Mouse (Mus musculus) hindbrain, embryonic 13.5 days (tissue): ENCODE results near the gene Rapgef1. TPM values are rescaled to one million over a fixed set of nuclear protein-coding genes. Genes with fewer than 3 reads are reported as not detected.
A peak's percentile ranks its signal among the peaks of the same experiment; 100 is the strongest.

Experiments
- ATAC-seq: fragments of 200-750 bp; cut with Nextera tagmentation; 2 replicates; pipeline ENCODE4 v1.8.0; 2017; ENCODE audit warnings: moderate TSS enrichment; ENCODE audit not compliant: low FRiP score
- H3K27ac ChIP-seq: fragments of 300-500 bp; sonication (generic); 2 replicates; pipeline ENCODE4 v1.5.1; 2015; ENCODE audit warnings: inconsistent platforms, mild to moderate bottlenecking, moderate library complexity
- H3K27me3 ChIP-seq: fragments of 300-500 bp; sonication (generic); 2 replicates; pipeline ENCODE4 v1.6.1; 2015; ENCODE audit warnings: mild to moderate bottlenecking, inconsistent platforms
- H3K36me3 ChIP-seq: fragments of 300-500 bp; sonication (generic); 2 replicates; pipeline ENCODE4 v1.6.1; 2015; ENCODE audit warnings: mild to moderate bottlenecking, inconsistent platforms
- H3K4me1 ChIP-seq: fragments of 300-500 bp; sonication (generic); replicated peaks from 2 replicates; pipeline ENCODE4 v1.6.1; 2015; ENCODE audit warnings: inconsistent platforms
- H3K4me2 ChIP-seq: fragments of 300-500 bp; sonication (generic); 2 replicates; pipeline ENCODE4 v1.6.1; 2015; ENCODE audit warnings: inconsistent platforms, mild to moderate bottlenecking, moderate library complexity
- H3K4me3 ChIP-seq: fragments of 300-500 bp; sonication (generic); 2 replicates; pipeline ENCODE4 v1.5.1; 2015; ENCODE audit warnings: mild to moderate bottlenecking, inconsistent platforms
- H3K9ac ChIP-seq: fragments of 300-500 bp; sonication (generic); 2 replicates; pipeline ENCODE4 v1.6.1; 2015; ENCODE audit warnings: mild to moderate bottlenecking, inconsistent platforms
- H3K9me3 ChIP-seq: fragments of 300-500 bp; sonication (generic); 2 replicates; pipeline ENCODE4 v1.6.1; 2016; ENCODE audit warnings: inconsistent platforms
- WGBS: fragments of 180-500 bp; shearing (Covaris S2); methylation state at CpG from one replicate; pipeline ENCODE4 v1.1.7; 2015; 5-methylcytosine and 5-hydroxymethylcytosine counted together
- polyA plus RNA-seq: library from polyadenylated mRNA; unstranded; fragments of >200 nt; fragmentation: Nextera tagmentation; extraction: Ambion mirVana; gene quantifications from 2 replicates; pipeline ENCODE4 v1.2.1, GENCODE M21; 2015

Gene Rapgef1
- polyA plus RNA-seq, 1 experiment from 2014 or later: 14.3 TPM

GRCm38 (mm10) chr2:29603930-29604329 lies 15.6 kb upstream of the Rapgef1 start:
- Histone ChIP-seq H3K36me3 (no peaks in the 10 kb centered on the region), H3K27me3 (peaks cover 23% of the 10 kb centered on the region; the same call in 1 of the 2 replicates), H3K9me3 (no peaks in the 10 kb centered on the region), H3K4me3 (no peak overlapping the region), H3K27ac (no peak overlapping the region), H3K4me2 (no peak overlapping the region), H3K9ac (no peak overlapping the region), H3K4me1 (no peaks in the 10 kb centered on the region; the same call in 1 of the 2 replicates)
- no peak for ATAC-seq
- WGBS: 1% methylated on average over 3 of the region's 3 CpGs

- Histone ChIP-seq H3K4me1 (no peaks in the 10 kb centered on the region; the same call in 1 of the 2 replicates), H3K36me3 (no peaks in the 10 kb centered on the region), H3K27me3 (peaks cover 23% of the 10 kb centered on the region; the same call in 1 of the 2 replicates), H3K27ac (no peak overlapping the region), H3K4me2 (no peak overlapping the region), H3K4me3 (no peak overlapping the region), H3K9ac (no peak overlapping the region), H3K9me3 (no peaks in the 10 kb centered on the region)
- no peak for ATAC-seq
- WGBS: 91% methylated on average over 5 of the region's 5 CpGs
Observed at GRCm38 (mm10) chr2:29605591-29605990, 13.9 kb upstream of the Rapgef1 start.

- no peak for ATAC-seq
- no peak overlapping the region for H3K4me2 ChIP-seq
- WGBS: 53% methylated on average over 6 of the region's 6 CpGs
- no peaks in the 10 kb centered on the region; the same call in 1 of the 2 replicates for H3K4me1 ChIP-seq
- no peak overlapping the region for H3K9ac ChIP-seq
- H3K36me3 ChIP-seq: no peaks in the 10 kb centered on the region
- no peak overlapping the region for H3K27ac ChIP-seq
- peaks cover 23% of the 10 kb centered on the region; the same call in 1 of the 2 replicates for H3K27me3 ChIP-seq
- H3K4me3 ChIP-seq: no peak overlapping the region
- H3K9me3 ChIP-seq: no peaks in the 10 kb centered on the region
Observed at GRCm38 (mm10) chr2:29606460-29606859, 13.1 kb upstream of the Rapgef1 start.

GRCm38 (mm10) chr2:29617341-29617740 lies 2.2 kb upstream of the Rapgef1 start:
- 100% methylated on average over 1 of the region's 1 CpGs for WGBS
- Histone ChIP-seq H3K36me3 (no peaks in the 10 kb centered on the region), H3K4me2 (no peak overlapping the region), H3K4me3 (no peak overlapping the region), H3K9me3 (no peaks in the 10 kb centered on the region), H3K4me1 (peaks cover 21% of the 10 kb centered on the region), H3K27me3 (no peaks in the 10 kb centered on the region), H3K27ac (no peak overlapping the region), H3K9ac (no peak overlapping the region)
- ATAC-seq: no peak

GRCm38 (mm10) chr2:29618926-29619483 lies 515 bp upstream of the Rapgef1 start:
- H3K27ac ChIP-seq: no peak overlapping the region
- peak; percentile 26; the same call in 1 of the 2 replicates for ATAC-seq
- H3K4me2 ChIP-seq: 0 out of 2 replicates have a peak overlapping the region, but pooled peaks have one; percentile 11

GRCm38 (mm10) chr2:29620301-29620827 lies 844 bp downstream of the Rapgef1 start:
- no peaks in the 10 kb centered on the region for H3K27me3 ChIP-seq
- peaks cover 47% of the 10 kb centered on the region for H3K4me1 ChIP-seq
- peak overlapping the region; percentile 92 for H3K9ac ChIP-seq
- no peaks in the 10 kb centered on the region for H3K9me3 ChIP-seq
- 1% methylated on average over 15 of the region's 15 CpGs for WGBS
- peak; percentile 31; the same call in 1 of the 2 replicates for ATAC-seq
- peak overlapping the region; percentile 92 for H3K27ac ChIP-seq
- H3K4me2 ChIP-seq: peak overlapping the region; percentile 83
- H3K36me3 ChIP-seq: no peaks in the 10 kb centered on the region
- peak overlapping the region; percentile 79 for H3K4me3 ChIP-seq

More at GRCm38 (mm10) chr2:29618926-29619483, 515 bp upstream of the Rapgef1 start:
- WGBS: 67% methylated on average over 8 of the region's 8 CpGs
- Histone ChIP-seq H3K9me3 (no peaks in the 10 kb centered on the region), H3K4me3 (peak overlapping the region; percentile 79; the same call in 1 of the 2 replicates), H3K36me3 (no peaks in the 10 kb centered on the region), H3K9ac (no peak overlapping the region), H3K4me1 (peaks cover 36% of the 10 kb centered on the region), H3K27me3 (no peaks in the 10 kb centered on the region)

GRCm38 (mm10) chr2:29621163-29621562 lies 1.6 kb downstream of the Rapgef1 start:
- ATAC-seq: no peak
- peak overlapping the region; percentile 83 for H3K4me2 ChIP-seq
- H3K4me1 ChIP-seq: peaks cover 47% of the 10 kb centered on the region
- peak overlapping the region; percentile 79 for H3K4me3 ChIP-seq
- H3K9me3 ChIP-seq: no peaks in the 10 kb centered on the region
- H3K27ac ChIP-seq: no peak overlapping the region
- WGBS: 74% methylated on average over 10 of the region's 10 CpGs
- peak overlapping the region; percentile 92 for H3K9ac ChIP-seq
- H3K36me3 ChIP-seq: no peaks in the 10 kb centered on the region
- H3K27me3 ChIP-seq: no peaks in the 10 kb centered on the region

GRCm38 (mm10) chr2:29621636-29622035 lies 2.1 kb downstream of the Rapgef1 start:
- Histone ChIP-seq H3K4me3 (0 out of 2 replicates have a peak overlapping the region, but pooled peaks have one; percentile 79), H3K27ac (no peak overlapping the region), H3K9me3 (no peaks in the 10 kb centered on the region), H3K4me1 (peaks cover 47% of the 10 kb centered on the region), H3K27me3 (no peaks in the 10 kb centered on the region), H3K36me3 (no peaks in the 10 kb centered on the region), H3K4me2 (peak overlapping the region; percentile 83), H3K9ac (peak overlapping the region; percentile 92)
- ATAC-seq: no peak
- WGBS: 79% methylated on average over 3 of the region's 3 CpGs

GRCm38 (mm10) chr2:29622126-29623005 lies 2.8 kb downstream of the Rapgef1 start:
- 90% methylated on average over 10 of the region's 10 CpGs for WGBS
- no peak for ATAC-seq

GRCm38 (mm10) chr2:29623247-29624090 lies 3.9 kb downstream of the Rapgef1 start:
- no peak for ATAC-seq
- H3K4me2 ChIP-seq: no peak overlapping the region
- WGBS: 79% methylated on average over 9 of the region's 9 CpGs
- H3K4me1 ChIP-seq: peaks cover 58% of the 10 kb centered on the region
- H3K27ac ChIP-seq: no peak overlapping the region
- no peaks in the 10 kb centered on the region for H3K36me3 ChIP-seq
- no peak overlapping the region for H3K4me3 ChIP-seq
- no peaks in the 10 kb centered on the region for H3K9me3 ChIP-seq
- H3K27me3 ChIP-seq: no peaks in the 10 kb centered on the region
- no peak overlapping the region; the same call in 1 of the 2 replicates for H3K9ac ChIP-seq

More at GRCm38 (mm10) chr2:29622126-29623005, 2.8 kb downstream of the Rapgef1 start:
- no peaks in the 10 kb centered on the region for H3K27me3 ChIP-seq
- no peaks in the 10 kb centered on the region for H3K9me3 ChIP-seq
- H3K4me1 ChIP-seq: peaks cover 47% of the 10 kb centered on the region
- H3K36me3 ChIP-seq: no peaks in the 10 kb centered on the region
- no peak overlapping the region for H3K27ac ChIP-seq
- no peak overlapping the region; the same call in 1 of the 2 replicates for H3K9ac ChIP-seq
- no peak overlapping the region for H3K4me2 ChIP-seq
- no peak overlapping the region for H3K4me3 ChIP-seq

GRCm38 (mm10) chr2:29624091-29624608 lies 4.6 kb downstream of the Rapgef1 start:
- peaks cover 65% of the 10 kb centered on the region for H3K4me1 ChIP-seq
- H3K9ac ChIP-seq: no peak overlapping the region
- no peak for ATAC-seq

More at GRCm38 (mm10) chr2:29624091-29624608, 4.6 kb downstream of the Rapgef1 start:
- Histone ChIP-seq H3K27ac (no peak overlapping the region), H3K9me3 (no peaks in the 10 kb centered on the region), H3K36me3 (no peaks in the 10 kb centered on the region), H3K4me2 (no peak overlapping the region), H3K27me3 (no peaks in the 10 kb centered on the region), H3K4me3 (no peak overlapping the region)
- 88% methylated on average over 4 of the region's 4 CpGs for WGBS
